Mouse (Mus musculus): ENCODE measurements around the gene Zpbp2.
A peak's percentile ranks its signal among the peaks of the same experiment; 100 is the strongest.

Gene Zpbp2

GRCm38 (mm10) chr11:98550975-98551828, at the start of gene Zpbp2:
Zpbp2 (plus strand) TSS chr11:98551097.
- DNase-seq (ENCODE audit: low read depth, low spot score), result peak; percentile 85

- no peak for DNase-seq (ENCODE audit: low read depth, low spot score)
These were observed 46.0 kb upstream of the Zpbp2 start for GRCm38 (mm10) chr11:98504926-98505325.

GRCm38 (mm10) chr11:98509434-98509833, 41.5 kb upstream of the Zpbp2 start:
- no peak for DNase-seq (ENCODE audit: low read depth, low spot score)

- DNase-seq (ENCODE audit: low read depth, low spot score), result no peak
These were observed 40.8 kb upstream of the Zpbp2 start for GRCm38 (mm10) chr11:98510125-98510524.

GRCm38 (mm10) chr11:98512881-98513280, 38.0 kb upstream of the Zpbp2 start:
- DNase-seq (ENCODE audit: low read depth, low spot score), result no peak

- no peak for DNase-seq (ENCODE audit: low read depth, low spot score)
These were observed 37.5 kb upstream of the Zpbp2 start for GRCm38 (mm10) chr11:98513356-98513936.

- DNase-seq (ENCODE audit: low read depth, low spot score), result no peak
These were observed 30.4 kb upstream of the Zpbp2 start for GRCm38 (mm10) chr11:98520468-98520867.

GRCm38 (mm10) chr11:98525140-98525539, 25.8 kb upstream of the Zpbp2 start:
- no peak for DNase-seq (ENCODE audit: low read depth, low spot score)

- no peak for DNase-seq (ENCODE audit: low read depth, low spot score)
These were observed 24.0 kb upstream of the Zpbp2 start for GRCm38 (mm10) chr11:98526824-98527461.

- DNase-seq (ENCODE audit: low read depth, low spot score), result no peak
These were observed 13.3 kb upstream of the Zpbp2 start for GRCm38 (mm10) chr11:98537480-98538034.

- DNase-seq (ENCODE audit: low read depth, low spot score), result no peak
These were observed 10.6 kb upstream of the Zpbp2 start for GRCm38 (mm10) chr11:98540319-98540718.

- DNase-seq (ENCODE audit: low read depth, low spot score), result no peak
These were observed 8.3 kb upstream of the Zpbp2 start for GRCm38 (mm10) chr11:98542553-98542952.

- no peak for DNase-seq (ENCODE audit: low read depth, low spot score)
These were observed 7.5 kb upstream of the Zpbp2 start for GRCm38 (mm10) chr11:98543414-98543813.

GRCm38 (mm10) chr11:98544890-98545677, 5.8 kb upstream of the Zpbp2 start:
- DNase-seq (ENCODE audit: low read depth, low spot score), result no peak

- peak; percentile 46 for DNase-seq (ENCODE audit: low read depth, low spot score)
These were observed 5.1 kb upstream of the Zpbp2 start, which contains the start of gene Ikzf3 for GRCm38 (mm10) chr11:98545711-98546231. Ikzf3 (minus strand) TSS chr11:98546031.

GRCm38 (mm10) chr11:98546529-98547307, 4.2 kb upstream of the Zpbp2 start:
- no peak for DNase-seq (ENCODE audit: low read depth, low spot score)

GRCm38 (mm10) chr11:98547308-98547693, 3.6 kb upstream of the Zpbp2 start:
- no peak for DNase-seq (ENCODE audit: low read depth, low spot score)

GRCm38 (mm10) chr11:98549363-98549762, 1.5 kb upstream of the Zpbp2 start:
- DNase-seq (ENCODE audit: low read depth, low spot score), result no peak

GRCm38 (mm10) chr11:98550311-98550974, 454 bp upstream of the Zpbp2 start:
- no peak for DNase-seq (ENCODE audit: low read depth, low spot score)

GRCm38 (mm10) chr11:98553966-98554365, 3.1 kb downstream of the Zpbp2 start:
- DNase-seq (ENCODE audit: low read depth, low spot score), result no peak
